Mouse (Mus musculus): ENCODE measurements around the gene Syt5. TPM values are rescaled to one million over a fixed set of nuclear protein-coding genes. Genes with fewer than 3 reads are reported as not detected.

Syt5 gene
- 0.13 and 0.16 TPM in 2 replicates for polyA plus RNA-seq (2012; ENCODE audit: low replicate concordance)

GRCm38 (mm10) chr7:4547221-4547641 lies at the start of gene Syt5:
TSS of gene Syt5 (minus strand) at chr7:4547541.

GRCm38 (mm10) chr7:4532005-4532729 lies 15.2 kb downstream of the Syt5 start, which contains the start of gene Dnaaf3:
TSS of gene Dnaaf3 (minus strand) at chr7:4532453.

GRCm38 (mm10) chr7:4524212-4524922 lies 23.0 kb downstream of the Syt5 start, which contains the start of gene Tnni3:
TSS of gene Tnni3 (minus strand) at chr7:4524229.

GRCm38 (mm10) chr7:4516332-4517050 lies 30.9 kb downstream of the Syt5 start, which contains the start of gene Tnnt1:
TSS of gene Tnnt1 (minus strand) at chr7:4516382.

GRCm38 (mm10) chr7:4501558-4502397 lies 45.6 kb downstream of the Syt5 start, which contains the start of gene Ppp1r12c:
TSS of gene Ppp1r12c (minus strand) at chr7:4501680.

Other genes starting within 250 kb of the Syt5 start
- 0.11 and 0.50 TPM in 2 replicates for gene Ncr1, start 209.8 kb downstream of the Syt5 start, polyA plus RNA-seq (2012; ENCODE audit: low replicate concordance)
- gene Gp6, start 149.8 kb downstream of the Syt5 start, polyA plus RNA-seq (2012; ENCODE audit: low replicate concordance) = not detected in 2 replicates
- gene Rdh13, start 101.9 kb downstream of the Syt5 start, polyA plus RNA-seq (2012; ENCODE audit: low replicate concordance) = 1.4 and 9.1 TPM in 2 replicates
- 0.37 TPM in 1 of 2 replicates, not detected in the other for gene Eps8l1, start 86.9 kb downstream of the Syt5 start, polyA plus RNA-seq (2012; ENCODE audit: low replicate concordance)
- gene Ppp1r12c, start 45.9 kb downstream of the Syt5 start, polyA plus RNA-seq (2012; ENCODE audit: low replicate concordance) = 226 and 282 TPM in 2 replicates
- gene Tnnt1, start 31.2 kb downstream of the Syt5 start, polyA plus RNA-seq (2012; ENCODE audit: low replicate concordance) = 0.57 TPM in 1 of 2 replicates, not detected in the other
- gene Tnni3, start 23.3 kb downstream of the Syt5 start, polyA plus RNA-seq (2012; ENCODE audit: low replicate concordance) = 1.0 and 1.6 TPM in 2 replicates
- 2.2 and 2.7 TPM in 2 replicates for gene Dnaaf3, start 15.1 kb downstream of the Syt5 start, polyA plus RNA-seq (2012; ENCODE audit: low replicate concordance)
- not detected in 2 replicates for gene Ptprh, start 56.5 kb upstream of the Syt5 start, polyA plus RNA-seq (2012; ENCODE audit: low replicate concordance)
- 5.7 and 12.8 TPM in 2 replicates for gene Tmem86b, start 83.9 kb upstream of the Syt5 start, polyA plus RNA-seq (2012; ENCODE audit: low replicate concordance)
- gene Ppp6r1, start 111.5 kb upstream of the Syt5 start, polyA plus RNA-seq (2012; ENCODE audit: low replicate concordance) = 230 and 262 TPM in 2 replicates
- gene Hspbp1, start 137.5 kb upstream of the Syt5 start, polyA plus RNA-seq (2012; ENCODE audit: low replicate concordance) = 171 and 194 TPM in 2 replicates
- gene Brsk1, start 143.1 kb upstream of the Syt5 start, polyA plus RNA-seq (2012; ENCODE audit: low replicate concordance) = 0.20 TPM in 2 replicates
- gene Tmem150b, start 177.7 kb upstream of the Syt5 start, polyA plus RNA-seq (2012; ENCODE audit: low replicate concordance) = 0.17 TPM in 1 of 2 replicates, not detected in the other
- gene Kmt5c, start 192.6 kb upstream of the Syt5 start, polyA plus RNA-seq (2012; ENCODE audit: low replicate concordance) = 564 and 1,345 TPM in 2 replicates
- 70.9 and 249 TPM in 2 replicates for gene Cox6b2, start 205.6 kb upstream of the Syt5 start, polyA plus RNA-seq (2012; ENCODE audit: low replicate concordance)
- not detected in 2 replicates for gene Fam71e2, start 223.8 kb upstream of the Syt5 start, polyA plus RNA-seq (2012; ENCODE audit: low replicate concordance)
- gene Il11, start 235.3 kb upstream of the Syt5 start, polyA plus RNA-seq (2012; ENCODE audit: low replicate concordance) = 0.17 and 0.43 TPM in 2 replicates
- gene Tmem190, start 235.4 kb upstream of the Syt5 start, polyA plus RNA-seq (2012; ENCODE audit: low replicate concordance) = not detected in 2 replicates
- 141 and 302 TPM in 2 replicates for gene Tmem238, start 242.1 kb upstream of the Syt5 start, polyA plus RNA-seq (2012; ENCODE audit: low replicate concordance)
- gene Rpl28, start 245.3 kb upstream of the Syt5 start, polyA plus RNA-seq (2012; ENCODE audit: low replicate concordance) = 2,040 and 3,887 TPM in 2 replicates

All from leukemia stem cell, adult 10-12 weeks (primary cell).